8 mouse cellular contexts compared by ENCODE assay signal in the genomic region with DNA sequence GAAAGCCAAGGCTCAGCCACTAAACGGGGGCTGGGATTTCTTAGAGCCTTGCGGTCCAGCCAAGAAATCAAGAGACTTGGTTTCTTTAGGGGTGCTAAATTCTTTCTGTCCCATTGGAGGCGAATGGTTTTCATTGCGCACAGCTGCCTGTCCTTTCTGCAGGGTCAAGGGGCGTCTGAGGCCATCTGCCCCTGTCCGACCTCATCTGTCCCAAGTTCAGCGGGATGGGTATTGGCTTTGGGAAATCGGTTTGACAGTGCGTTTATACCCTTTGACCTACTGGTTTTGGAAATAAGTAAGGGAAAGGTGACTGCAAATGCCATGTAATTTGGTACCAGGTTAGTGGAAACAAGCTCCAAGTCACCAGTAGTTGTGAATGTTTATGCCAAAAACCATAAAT. TPM values are rescaled to one million over a fixed set of nuclear protein-coding genes. Genes with fewer than 3 reads are reported as not detected.
DNase-seq lines count a peak whose midpoint lies in the region; ATAC-seq and TF ChIP-seq lines count a peak whose summit lies in the region.

No protein-coding gene starts in this region.

- H3K9me3 ChIP-seq in heart, postnatal 0 days (replicated peaks; ENCODE audit: control insufficient read depth, low read length), result no peaks in the 10 kb centered on the region
- no peaks in the 10 kb centered on the region for H3K9me3 ChIP-seq in hindbrain, embryonic 16.5 days (ENCODE audit: control insufficient read depth, low read length)
- no peaks in the 10 kb centered on the region for H3K9me3 ChIP-seq in midbrain, embryonic 14.5 days (ENCODE audit: control insufficient read depth, low read length)

- H3K4me1 ChIP-seq in heart, postnatal 0 days (ENCODE audit: control insufficient read depth, insufficient read depth), result peaks cover 6% of the 10 kb centered on the region
- no peaks in the 10 kb centered on the region for H3K4me1 ChIP-seq in brown adipose tissue, adult 24 weeks (ENCODE audit: control insufficient read depth, insufficient read depth, insufficient read length, low read length)
- H3K4me1 ChIP-seq in hindbrain, embryonic 16.5 days (ENCODE audit: control insufficient read depth, insufficient read depth, low read depth, low read length), result peaks cover 6% of the 10 kb centered on the region
- 0 out of 2 replicates have a peak, but pooled peaks cover 3% of the 10 kb centered on the region for H3K4me1 ChIP-seq in midbrain, embryonic 14.5 days (ENCODE audit: control insufficient read depth, insufficient read depth, low read length)

- H3K4me3 ChIP-seq in heart, postnatal 0 days (ENCODE audit: low read depth, low read length), result peak overlapping the region; percentile 68
- peak overlapping the region; percentile 66 for H3K4me3 ChIP-seq in brown adipose tissue, adult 24 weeks (ENCODE audit: insufficient read depth, low read depth, low read length)
- H3K4me3 ChIP-seq in hindbrain, embryonic 16.5 days (ENCODE audit: low read length), result peak overlapping the region; percentile 77
- H3K4me3 ChIP-seq in midbrain, embryonic 14.5 days (replicated peaks; ENCODE audit: low read depth, low read length), result peak overlapping the region; percentile 71

- TF ChIP-seq EP300 in heart, postnatal 0 days (IDR thresholded peaks at IDR 0.05; ENCODE audit: low read depth), result no peak

- no peak for DNase-seq in heart, postnatal 0 days (ENCODE audit: low spot score)
- DNase-seq in heart, postnatal 4 days, result no peak
- DNase-seq in midbrain, embryonic 14.5 days, result no peak
- DNase-seq in spleen, postnatal 4 days (ENCODE audit: low spot score in 2 of 2), result no peak

- peak overlapping the region; percentile 87 for H3K4me2 ChIP-seq in heart, postnatal 0 days (ENCODE audit: low read depth, low read length)
- H3K4me2 ChIP-seq in hindbrain, embryonic 16.5 days (ENCODE audit: low read length), result peak overlapping the region; percentile 83
- H3K4me2 ChIP-seq in midbrain, embryonic 14.5 days (ENCODE audit: low read length), result peak overlapping the region; percentile 64

- peak overlapping the region; percentile 56 for H3K9ac ChIP-seq in heart, postnatal 0 days (replicated peaks; ENCODE audit: low read depth, low read length)
- H3K9ac ChIP-seq in hindbrain, embryonic 16.5 days (ENCODE audit: low read depth, low read length), result peak overlapping the region; percentile 83
- H3K9ac ChIP-seq in midbrain, embryonic 14.5 days (replicated peaks; ENCODE audit: low read length), result peak overlapping the region; percentile 68

- peak; percentile 5; the same call in 1 of the 2 replicates for ATAC-seq in heart, postnatal 0 days (ENCODE audit: insufficient read depth, low read depth)
- ATAC-seq in hindbrain, embryonic 16.5 days, result no peak; the same call in 1 of the 2 replicates
- ATAC-seq in midbrain, embryonic 14.5 days (ENCODE audit: low FRiP score, low TSS enrichment), result no peak
- ATAC-seq in monocyte, adult 5-6 weeks (replicated peaks; ENCODE audit: insufficient number of reproducible peaks, low FRiP score, low TSS enrichment, poor library complexity, severe bottlenecking), result no peak
- no peak for ATAC-seq in frontal cortex, adult (ENCODE audit: low TSS enrichment)

- H3K27ac ChIP-seq in heart, postnatal 0 days (ENCODE audit: low read depth), result peak overlapping the region; percentile 74; the same call in 1 of the 2 replicates
- H3K27ac ChIP-seq in brown adipose tissue, adult 24 weeks (replicated peaks; ENCODE audit: low read depth, low read length), result peak overlapping the region; percentile 72
- peak overlapping the region; percentile 88 for H3K27ac ChIP-seq in hindbrain, embryonic 16.5 days (ENCODE audit: low read depth, low read length)
- peak overlapping the region; percentile 86 for H3K27ac ChIP-seq in midbrain, embryonic 14.5 days (replicated peaks; ENCODE audit: low read depth, low read length)

- peaks cover 17% of the 10 kb centered on the region for H3K36me3 ChIP-seq in heart, postnatal 0 days (replicated peaks; ENCODE audit: control insufficient read depth, insufficient read depth, low read length)
- peaks cover 10% of the 10 kb centered on the region for H3K36me3 ChIP-seq in hindbrain, embryonic 16.5 days (ENCODE audit: control insufficient read depth, insufficient read depth, low read length)
- H3K36me3 ChIP-seq in midbrain, embryonic 14.5 days (ENCODE audit: control insufficient read depth, insufficient read depth, low read length), result peaks cover 31% of the 10 kb centered on the region

- no peak for TF ChIP-seq CTCF in heart, postnatal 0 days (IDR thresholded peaks at IDR 0.05; ENCODE audit: low read depth)

- 3% methylated on average over 9 of the region's 9 CpGs for WGBS in heart, postnatal 0 days
- WGBS in hindbrain, embryonic 16.5 days, result 2% methylated on average over 9 of the region's 9 CpGs
- WGBS in midbrain, embryonic 14.5 days, result 2% methylated on average over 9 of the region's 9 CpGs

- no peaks in the 10 kb centered on the region for H3K27me3 ChIP-seq in heart, postnatal 0 days (ENCODE audit: control insufficient read depth, insufficient read depth, low read length)
- no peaks in the 10 kb centered on the region for H3K27me3 ChIP-seq in hindbrain, embryonic 16.5 days (replicated peaks; ENCODE audit: control insufficient read depth, insufficient read depth, low read length)
- H3K27me3 ChIP-seq in midbrain, embryonic 14.5 days (ENCODE audit: control insufficient read depth, insufficient read depth, low read length), result no peaks in the 10 kb centered on the region

RNA-seq across cellular contexts. Expression of a gene that starts 0.6 kb away (rescaled TPM):
- 4.0 and 4.2 TPM in 2 replicates for total RNA-seq in heart, postnatal 0 days (2014; rRNA removed; ENCODE audit: low replicate concordance)
- 5.7 and 6.1 TPM in 2 replicates for polyA plus RNA-seq in heart, postnatal 0 days (2015; fragmentation: Nextera tagmentation; extraction: Ambion mirVana)
- 1 to 10 TPM; 5.0 to 5.4 TPM for total RNA-seq in heart, postnatal 4 days (2021)
- 23.7 and 36.2 TPM in 2 replicates for polyA plus RNA-seq in brown adipose tissue, adult 24 weeks (2012; ENCODE audit: insufficient read depth, insufficient read length, missing spikeins)
- polyA plus RNA-seq in hindbrain, embryonic 16.5 days (2015; fragmentation: Nextera tagmentation; extraction: Ambion mirVana), result 20.1 and 20.5 TPM in 2 replicates
- polyA plus RNA-seq in midbrain, embryonic 14.5 days (2014; fragmentation: Nextera tagmentation; extraction: Ambion mirVana), result 17.2 and 18.2 TPM in 2 replicates
- total RNA-seq in monocyte, adult 5-6 weeks (2017), result 3.4 to 6.1 TPM (median 5.0 TPM) in 3 replicates

RNA-seq across cellular contexts. Expression of a gene that starts 32.3 kb away (rescaled TPM):
- 8.3 and 8.9 TPM in 2 replicates for total RNA-seq in heart, postnatal 0 days (2014; rRNA removed; ENCODE audit: low replicate concordance)
- polyA plus RNA-seq in heart, postnatal 0 days (2015; fragmentation: Nextera tagmentation; extraction: Ambion mirVana), result 11.4 and 13.1 TPM in 2 replicates
- 1 to 10 TPM; 2.8 to 4.6 TPM for total RNA-seq in heart, postnatal 4 days (2021)
- not detected in 2 replicates for polyA plus RNA-seq in brown adipose tissue, adult 24 weeks (2012; ENCODE audit: insufficient read depth, insufficient read length, missing spikeins)
- polyA plus RNA-seq in hindbrain, embryonic 16.5 days (2015; fragmentation: Nextera tagmentation; extraction: Ambion mirVana), result 0.21 TPM in 1 of 2 replicates, not detected in the other
- polyA plus RNA-seq in midbrain, embryonic 14.5 days (2014; fragmentation: Nextera tagmentation; extraction: Ambion mirVana), result not detected in 2 replicates
- total RNA-seq in monocyte, adult 5-6 weeks (2017), result not detected in 3 replicates

RNA-seq across cellular contexts. Expression of a gene that starts 39.3 kb away (rescaled TPM):
- 197 and 317 TPM in 2 replicates for total RNA-seq in heart, postnatal 0 days (2014; rRNA removed; ENCODE audit: low replicate concordance)
- 235 and 284 TPM in 2 replicates for polyA plus RNA-seq in heart, postnatal 0 days (2015; fragmentation: Nextera tagmentation; extraction: Ambion mirVana)
- total RNA-seq in heart, postnatal 4 days (2021), result 100 to 1,000 TPM; 193 to 274 TPM
- 1.5 and 2.0 TPM in 2 replicates for polyA plus RNA-seq in brown adipose tissue, adult 24 weeks (2012; ENCODE audit: insufficient read depth, insufficient read length, missing spikeins)
- 3.0 and 4.8 TPM in 2 replicates for polyA plus RNA-seq in hindbrain, embryonic 16.5 days (2015; fragmentation: Nextera tagmentation; extraction: Ambion mirVana)
- polyA plus RNA-seq in midbrain, embryonic 14.5 days (2014; fragmentation: Nextera tagmentation; extraction: Ambion mirVana), result 2.5 and 3.6 TPM in 2 replicates
- 12.6 to 19.0 TPM (median 14.8 TPM) in 3 replicates for total RNA-seq in monocyte, adult 5-6 weeks (2017)

RNA-seq across cellular contexts. Expression of a gene that starts 49.9 kb away (rescaled TPM):
- 132 and 184 TPM in 2 replicates for total RNA-seq in heart, postnatal 0 days (2014; rRNA removed; ENCODE audit: low replicate concordance)
- polyA plus RNA-seq in heart, postnatal 0 days (2015; fragmentation: Nextera tagmentation; extraction: Ambion mirVana), result 141 and 147 TPM in 2 replicates
- 10 to 100 TPM; 82.2 to 85.4 TPM for total RNA-seq in heart, postnatal 4 days (2021)
- polyA plus RNA-seq in brown adipose tissue, adult 24 weeks (2012; ENCODE audit: insufficient read depth, insufficient read length, missing spikeins), result 62.5 and 67.4 TPM in 2 replicates
- 124 and 136 TPM in 2 replicates for polyA plus RNA-seq in hindbrain, embryonic 16.5 days (2015; fragmentation: Nextera tagmentation; extraction: Ambion mirVana)
- 131 and 148 TPM in 2 replicates for polyA plus RNA-seq in midbrain, embryonic 14.5 days (2014; fragmentation: Nextera tagmentation; extraction: Ambion mirVana)
- 20.6 to 41.4 TPM (median 36.8 TPM) in 3 replicates for total RNA-seq in monocyte, adult 5-6 weeks (2017)

RNA-seq across cellular contexts. Expression of a gene that starts 57.4 kb away (rescaled TPM):
- total RNA-seq in heart, postnatal 0 days (2014; rRNA removed; ENCODE audit: low replicate concordance), result 0.99 and 2.3 TPM in 2 replicates
- 3.0 and 3.6 TPM in 2 replicates for polyA plus RNA-seq in heart, postnatal 0 days (2015; fragmentation: Nextera tagmentation; extraction: Ambion mirVana)
- 1 to 10 TPM; 1.7 to 2.9 TPM for total RNA-seq in heart, postnatal 4 days (2021)
- 2.8 and 3.6 TPM in 2 replicates for polyA plus RNA-seq in brown adipose tissue, adult 24 weeks (2012; ENCODE audit: insufficient read depth, insufficient read length, missing spikeins)
- polyA plus RNA-seq in hindbrain, embryonic 16.5 days (2015; fragmentation: Nextera tagmentation; extraction: Ambion mirVana), result 3.5 and 4.9 TPM in 2 replicates
- polyA plus RNA-seq in midbrain, embryonic 14.5 days (2014; fragmentation: Nextera tagmentation; extraction: Ambion mirVana), result 2.7 and 3.6 TPM in 2 replicates
- 1.3 to 3.6 TPM (median 3.3 TPM) in 3 replicates for total RNA-seq in monocyte, adult 5-6 weeks (2017)

Comparison
In these comparisons a context has a peak if more than half of its experiments do, and no peak if none do; other contexts are left out.
1. RNA of a gene that starts 32.3 kb away (polyA plus RNA-seq): 11.4 to 13.1 TPM in heart, postnatal 0 days; 0.21 TPM in hindbrain, embryonic 16.5 days, not detected in brown adipose tissue, adult 24 weeks and not detected in midbrain, embryonic 14.5 days; every median in the first group is over 10 times any median in the second.
2. RNA of a gene that starts 39.3 kb away (polyA plus RNA-seq): 235 to 284 TPM in heart, postnatal 0 days; 2.5 to 3.6 TPM in midbrain, embryonic 14.5 days, 3.0 to 4.8 TPM in hindbrain, embryonic 16.5 days and 1.5 to 2.0 TPM in brown adipose tissue, adult 24 weeks; every median in the first group is over 10 times any median in the second.
3. Peak in every context shown above with its lines, with median percentiles within 50 percentile points of each other: H3K27ac ChIP-seq, H3K4me2 ChIP-seq, H3K4me3 ChIP-seq and H3K9ac ChIP-seq.